Mouse (Mus musculus) layer of hippocampus, postnatal 10 days (tissue): ENCODE measurements around the gene Cldn6. TPM values are rescaled to one million over a fixed set of nuclear protein-coding genes. Genes with fewer than 3 reads are reported as not detected.
A peak's percentile ranks its signal among the peaks of the same experiment; 100 is the strongest.

ENCODE experiments used
- DNase-seq, 2 experiments: peaks; one replicate each; pipeline ENCODE4 v3.0.0; 2021; ENCODE audit warnings: low spot score in 2 of 2
- total RNA-seq, 2 experiments: library from RNA; stranded (reverse); gene quantifications; 2 replicates each; pipeline ENCODE4 v1.2.3; 2021

The Cldn6 gene
- total RNA-seq, 2 experiments from 2014 or later = 0.22 to 0.25 TPM

DNA sequence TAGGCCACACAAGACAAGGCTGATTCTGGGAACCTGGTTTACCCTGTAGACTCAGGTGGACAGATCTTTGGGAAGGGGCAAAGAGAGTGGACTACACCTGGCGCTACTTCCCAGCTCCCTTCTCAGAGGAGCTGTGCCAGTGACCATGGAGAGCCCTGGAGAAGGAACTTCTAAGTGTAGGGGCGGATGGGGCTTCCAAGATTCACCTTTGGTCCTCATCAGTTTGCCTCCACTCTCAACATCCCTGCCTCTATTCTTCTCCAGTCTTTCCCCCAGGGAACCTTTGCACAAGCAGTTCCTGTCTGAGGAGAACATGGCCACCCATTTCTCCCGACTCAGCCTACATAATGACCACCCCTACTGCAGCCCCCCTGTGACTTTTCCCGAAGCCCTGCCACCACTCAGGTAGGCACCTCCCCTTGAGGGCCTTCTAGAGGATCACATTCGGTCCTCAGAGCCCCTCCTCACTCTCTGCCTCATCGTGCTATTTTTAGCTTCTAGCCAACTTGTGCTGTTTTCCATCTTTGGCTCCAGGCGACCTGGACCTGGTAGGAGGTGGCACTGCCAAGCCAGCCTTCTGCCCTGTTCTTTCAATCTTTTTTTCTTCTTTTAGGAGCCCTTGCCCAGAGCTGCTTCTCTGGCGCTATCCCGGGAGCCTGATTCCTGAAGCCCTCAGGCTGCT is 4.6 kb upstream of the Cldn6 start:
- DNase-seq = peak; percentile 33 to 35

DNA sequence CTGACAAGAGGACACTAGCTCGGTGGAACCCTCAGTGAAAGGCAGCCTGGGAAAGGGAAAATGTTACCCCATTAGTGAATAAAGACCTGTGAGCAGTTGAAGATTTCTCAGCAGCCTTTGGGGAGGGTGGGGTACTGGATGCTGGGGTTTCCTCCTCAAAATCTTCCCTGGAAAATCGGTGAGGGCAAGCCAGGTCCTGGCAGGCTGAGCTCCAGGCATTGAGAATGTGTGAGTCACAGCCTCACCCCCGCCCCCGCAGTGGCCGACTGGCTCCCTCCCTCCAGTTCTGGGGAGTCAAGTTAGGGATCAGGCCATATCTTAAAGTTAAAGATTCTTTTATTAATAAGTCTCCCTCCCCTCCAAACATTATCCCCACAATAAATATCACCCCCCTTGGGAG is 3.9 kb upstream of the Cldn6 start:
- DNase-seq = no peak

- DNase-seq = peak; percentile 35 to 43
These were observed 3.3 kb upstream of the Cldn6 start for GRCm38 (mm10) chr17:23675564-23676281.

- DNase-seq = peak in 1 of 2 experiments; percentile 42
These were observed 2.5 kb upstream of the Cldn6 start for GRCm38 (mm10) chr17:23676473-23677031.

GRCm38 (mm10) chr17:23677236-23677679 is 1.8 kb upstream of the Cldn6 start, which contains the start of gene Tnfrsf12a:
TSS of gene Tnfrsf12a (minus strand) at chr17:23677468.
- peak; percentile 73 to 79 for DNase-seq

- DNase-seq = no peak
These were observed 1.3 kb downstream of the Cldn6 start for GRCm38 (mm10) chr17:23680336-23680735.

GRCm38 (mm10) chr17:23681086-23681485 is 2.0 kb downstream of the Cldn6 start:
- no peak for DNase-seq

- DNase-seq = no peak
These were observed 3.0 kb downstream of the Cldn6 start for GRCm38 (mm10) chr17:23682092-23682491.

DNA sequence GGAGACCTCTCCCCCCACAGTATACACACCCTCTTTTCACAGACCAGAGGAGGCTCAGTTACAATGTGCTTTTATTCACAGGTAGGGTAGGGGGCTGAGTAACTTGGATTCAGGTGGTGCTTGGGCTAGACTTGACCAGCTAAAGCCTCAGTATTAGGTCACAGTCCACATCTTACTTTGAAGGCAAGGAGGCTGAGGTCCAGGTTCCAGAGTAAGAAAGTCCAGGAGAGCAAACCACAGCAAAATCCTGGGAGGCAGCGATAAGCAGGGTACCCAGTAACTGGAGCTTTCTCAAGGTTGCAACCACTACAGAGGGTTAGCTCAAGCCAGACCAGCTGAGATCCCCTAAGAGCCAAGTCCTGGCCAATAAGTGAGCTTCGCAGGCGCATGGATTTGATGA is 3.5 kb downstream of the Cldn6 start:
- DNase-seq = no peak

GRCm38 (mm10) chr17:23683226-23683625 is 4.2 kb downstream of the Cldn6 start:
- DNase-seq = no peak

DNA sequence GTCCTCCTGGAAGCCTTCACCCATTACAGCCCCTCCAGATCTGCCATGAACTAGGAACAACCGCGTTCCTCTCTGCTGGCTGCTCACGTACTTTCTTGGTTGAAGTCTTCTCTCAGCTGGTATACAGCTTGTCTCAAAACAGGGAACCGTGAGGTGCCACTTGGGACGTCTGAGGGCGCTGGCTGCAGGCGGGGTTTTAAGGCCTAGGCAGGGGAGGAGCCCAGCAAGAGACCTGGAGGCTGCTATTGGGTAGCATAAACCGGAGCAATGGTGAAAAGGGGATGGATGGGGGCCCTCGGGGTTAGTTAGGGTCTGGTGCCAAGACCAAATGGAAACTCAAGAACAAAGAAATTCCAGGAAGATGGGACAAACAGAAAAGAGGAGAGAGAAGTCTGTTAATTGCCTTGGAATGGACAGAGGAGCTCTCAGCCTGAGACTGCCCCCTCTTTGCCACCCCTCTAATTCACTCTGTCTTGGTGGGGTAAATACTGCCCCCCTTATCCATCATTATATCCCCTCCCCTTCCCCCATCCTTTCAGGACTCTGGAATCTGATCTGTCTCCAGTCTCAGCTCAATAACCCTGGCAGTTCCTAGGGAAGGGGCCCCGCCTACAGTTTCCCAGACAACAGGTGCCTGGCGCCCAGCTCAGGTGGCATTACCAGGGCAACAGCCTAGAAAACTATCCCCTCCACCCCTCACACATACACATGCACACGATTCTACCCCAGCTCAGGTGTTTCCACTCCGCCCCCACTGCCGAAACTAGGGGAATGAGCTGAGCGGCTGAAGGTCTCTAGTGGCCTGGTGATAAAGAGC is 5.0 kb downstream of the Cldn6 start, which contains the start of gene Cldn9:
Gene Cldn9 (minus strand): TSS at position 171 of the 817 bp plus-strand sequence.
- no peak for DNase-seq

DNA sequence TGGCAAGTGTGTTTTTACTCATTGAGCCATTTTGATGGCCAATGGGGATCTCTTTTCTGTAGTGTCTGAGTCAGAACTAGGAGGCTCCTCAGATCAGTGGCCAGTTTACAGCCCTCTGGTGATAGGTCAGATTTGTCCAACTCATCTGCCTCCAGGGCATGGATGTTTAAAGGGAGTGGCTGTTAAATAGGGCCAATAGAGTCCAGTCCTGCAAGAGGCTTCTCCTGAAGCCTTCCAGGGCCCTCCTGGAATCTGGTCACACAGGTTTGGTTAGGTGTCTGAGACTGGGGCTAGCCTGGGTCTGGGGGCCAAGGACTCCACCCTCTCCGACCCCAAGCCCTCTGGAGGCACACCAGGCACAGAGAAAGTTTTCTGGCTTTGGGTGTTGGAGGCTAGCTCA is 15.4 kb downstream of the Cldn6 start:
- DNase-seq = no peak

DNA sequence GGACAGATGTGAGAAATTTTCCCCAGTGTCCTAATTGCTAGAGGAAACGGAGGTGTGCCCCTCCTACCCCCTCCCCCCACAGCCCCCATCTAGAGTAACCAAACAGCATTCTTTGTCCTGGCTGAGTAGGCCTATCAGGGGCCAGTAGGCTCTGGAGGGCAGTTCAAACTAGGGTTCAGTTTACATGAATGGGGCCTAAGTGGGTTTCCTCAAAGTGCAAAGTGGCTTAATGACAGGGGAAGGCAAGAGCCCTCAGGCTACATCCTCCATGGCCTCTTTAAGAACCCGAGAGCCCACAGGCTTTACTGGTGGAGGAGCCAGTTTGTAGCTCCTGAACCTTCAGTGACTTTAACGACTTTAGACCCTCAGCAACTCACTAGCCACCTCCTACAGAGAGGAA is 16.8 kb downstream of the Cldn6 start:
- no peak for DNase-seq

DNA sequence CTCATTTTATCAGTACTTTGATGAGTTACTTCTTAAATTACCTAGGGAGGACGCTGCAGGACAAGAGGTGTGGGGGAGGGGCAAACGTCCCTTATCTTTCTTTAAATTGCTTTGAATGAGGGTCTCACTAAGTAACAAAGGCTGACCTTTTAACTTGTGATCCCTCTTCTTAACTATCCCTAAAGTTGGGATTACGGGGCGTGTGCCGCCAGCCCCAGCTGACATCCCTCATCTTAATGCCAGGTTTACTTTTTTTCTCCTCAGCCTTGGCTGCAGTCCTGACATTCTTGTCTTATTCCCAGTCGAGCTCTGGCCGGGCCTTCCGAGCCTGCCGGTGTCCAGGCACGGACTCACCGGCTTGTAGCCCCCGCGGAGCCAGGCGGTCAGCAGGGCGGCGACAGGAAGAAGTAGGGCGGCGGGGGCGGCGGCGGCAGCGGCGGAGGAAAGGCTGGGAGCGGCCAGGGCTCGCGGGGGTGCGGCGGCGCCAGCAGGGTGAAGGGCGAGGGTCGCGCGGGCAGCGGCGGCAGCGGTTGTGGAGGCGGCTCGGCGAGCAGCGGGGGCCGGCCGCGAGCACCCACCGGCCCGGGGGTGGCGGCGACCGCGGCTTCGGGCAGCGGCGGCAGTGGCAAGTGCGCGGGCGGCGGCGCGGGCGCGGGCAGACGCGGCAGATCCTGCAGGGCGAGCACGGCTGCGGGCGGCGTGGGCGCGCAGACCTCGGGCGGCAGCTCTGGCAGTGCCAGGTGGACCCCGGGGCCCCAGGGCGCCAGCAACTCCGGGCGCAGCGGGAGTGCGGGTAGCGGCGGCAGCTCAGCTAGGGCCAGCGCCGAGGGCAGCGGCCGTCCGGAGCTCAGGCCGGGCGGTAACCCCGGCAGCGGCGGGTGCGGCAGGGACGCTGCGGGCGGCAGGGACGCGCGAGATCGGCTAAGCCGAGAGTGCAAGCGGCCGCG is 20.4 kb downstream of the Cldn6 start:
- DNase-seq = no peak

DNA sequence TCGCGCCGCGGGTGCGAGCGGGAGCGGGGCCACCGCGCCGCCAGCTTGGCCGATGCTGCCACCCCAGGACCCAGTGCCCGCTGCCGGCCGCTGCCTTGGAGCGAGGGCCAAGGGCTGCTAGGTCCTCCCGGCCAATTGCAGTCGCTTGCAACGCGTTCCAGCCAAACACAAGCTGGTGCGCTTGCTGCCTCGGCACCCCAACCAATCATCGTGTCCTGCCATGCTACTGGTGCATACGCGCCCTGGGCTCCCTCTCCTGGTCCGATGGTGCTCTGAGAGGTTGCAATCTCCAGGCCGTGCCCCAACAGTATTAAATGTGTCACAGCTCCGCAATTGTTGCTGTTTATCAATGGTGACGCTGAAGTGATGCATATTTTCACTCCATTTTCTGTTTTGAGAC is 21.0 kb downstream of the Cldn6 start:
- DNase-seq = peak; percentile 83 to 91

DNA sequence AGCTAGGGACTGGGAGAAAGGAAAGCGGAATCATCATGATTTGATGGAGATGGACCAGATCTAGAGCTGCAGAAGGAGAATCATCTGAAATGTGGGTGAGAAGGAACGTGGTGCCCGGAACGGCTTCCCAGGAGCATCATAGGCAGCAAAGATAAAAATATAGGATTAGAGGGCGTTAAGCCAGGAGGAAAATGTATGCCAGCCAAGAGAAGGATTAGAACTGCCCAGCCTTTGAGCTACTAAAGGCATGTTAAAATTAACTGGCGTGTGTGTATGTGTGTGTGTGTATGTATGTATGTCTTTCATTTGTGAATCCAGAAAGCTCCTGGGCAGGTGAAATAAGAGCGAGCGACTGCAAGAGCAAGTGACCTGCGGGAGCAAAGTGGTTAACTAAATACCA is 24.3 kb downstream of the Cldn6 start:
- no peak for DNase-seq

- peak in 1 of 2 experiments; percentile 44 for DNase-seq
These were observed 25.7 kb downstream of the Cldn6 start for GRCm38 (mm10) chr17:23704741-23705140.

DNA sequence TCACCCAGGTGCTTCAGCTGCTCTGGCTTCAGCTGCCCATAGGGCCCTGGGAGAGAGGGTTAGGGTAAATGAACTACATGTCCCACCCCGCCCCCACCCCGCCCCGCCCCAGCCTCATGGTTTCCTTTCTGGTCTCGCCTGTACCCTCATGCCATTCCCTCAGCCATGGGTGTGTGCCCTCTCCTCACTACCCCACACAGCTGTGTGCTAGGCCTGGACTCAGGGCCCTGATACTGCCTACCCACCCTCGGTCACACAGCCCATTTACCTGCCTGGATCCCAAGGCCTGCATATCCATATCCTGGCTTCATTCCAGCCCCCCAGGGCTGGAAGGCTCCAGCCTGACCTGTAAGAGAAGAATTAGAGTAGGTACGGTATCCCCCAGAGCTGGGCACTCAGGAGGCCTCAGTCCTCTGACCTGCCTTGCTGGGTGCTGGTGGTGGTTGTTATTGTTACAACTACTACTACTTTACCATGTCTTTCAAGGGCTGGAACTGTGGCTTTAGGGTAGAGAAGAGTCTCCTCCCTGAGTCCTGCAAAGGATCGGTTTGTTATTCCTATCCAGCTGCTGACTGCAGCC is 26.6 kb downstream of the Cldn6 start:
- DNase-seq = no peak

- peak; percentile 81 to 87 for DNase-seq
These were observed 27.2 kb downstream of the Cldn6 start for GRCm38 (mm10) chr17:23706212-23706611.

DNA sequence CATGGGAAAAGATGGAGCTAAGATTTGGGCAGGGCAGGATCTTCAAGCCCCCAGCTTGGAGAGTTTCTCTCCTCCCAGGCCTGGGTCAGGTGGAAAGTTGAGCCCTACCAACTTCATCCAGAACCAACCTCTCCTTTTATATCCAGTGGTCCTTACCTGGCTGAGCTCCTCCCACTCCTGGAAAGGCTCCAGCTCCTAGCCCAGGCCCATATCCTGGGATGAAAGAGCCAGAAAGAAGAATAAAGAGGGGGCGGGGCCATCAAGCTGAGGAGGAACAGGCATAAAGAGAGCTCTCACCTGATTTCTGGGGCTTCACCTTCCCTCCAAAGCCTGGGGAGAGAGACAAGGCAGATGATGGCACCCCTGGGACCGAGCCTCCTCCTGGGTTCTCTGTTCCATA is 38.0 kb downstream of the Cldn6 start:
- DNase-seq = no peak
